Mouse (Mus musculus): ENCODE measurements around the gene Ankrd61. TPM values are rescaled to one million over a fixed set of nuclear protein-coding genes. Genes with fewer than 3 reads are reported as not detected.

Gene Ankrd61
- polyA plus RNA-seq, 1 experiment: 0.08 TPM

GRCm38 (mm10) chr5:143932831-143933230 is 35.3 kb upstream of the Ankrd61 start, which contains the start of gene Rsph10b:
Gene Rsph10b (plus strand): TSS chr5:143933035.
- Histone ChIP-seq H3K27me3 (ENCODE audit: control insufficient read depth, insufficient read depth, low read length) (no peaks in the 10 kb centered on the region), H3K4me1 (ENCODE audit: control insufficient read depth, insufficient read depth, insufficient read length) (no peaks in the 10 kb centered on the region), H3K4me3 (ENCODE audit: extremely low read depth, insufficient read depth, insufficient read length) (no peak within 1 kb of the TSS), H3K36me3 (ENCODE audit: control insufficient read depth, insufficient read depth, low read length) (peaks cover 21% of the 10 kb centered on the region), H3K27ac (ENCODE audit: insufficient read depth, low read length) (no peak within 1 kb of the TSS)
- TF ChIP-seq POLR2A (IDR thresholded peaks at IDR 0.05; ENCODE audit: low read depth, low read length) (no peak), CTCF (IDR thresholded peaks at IDR 0.05; ENCODE audit: extremely low read depth, insufficient read depth, insufficient read length, insufficient replicate concordance) (no peak)
- 65% methylated on average over 8 of the region's 8 CpGs for WGBS
- DNase-seq (ENCODE audit: low read depth in 1 of 2, low spot score in 2 of 2): no peak

GRCm38 (mm10) chr5:143931863-143932580 is 34.5 kb upstream of the Ankrd61 start:
- TF ChIP-seq CTCF (IDR thresholded peaks at IDR 0.05; ENCODE audit: extremely low read depth, insufficient read depth, insufficient read length, insufficient replicate concordance): no peak
- TF ChIP-seq POLR2A (IDR thresholded peaks at IDR 0.05; ENCODE audit: low read depth, low read length): no peak
- DNase-seq (ENCODE audit: low read depth in 1 of 2, low spot score in 2 of 2): no peak
- peaks cover 21% of the 10 kb centered on the region for H3K36me3 ChIP-seq (ENCODE audit: control insufficient read depth, insufficient read depth, low read length)
- no peak overlapping the region for H3K27ac ChIP-seq (ENCODE audit: insufficient read depth, low read length)
- no peaks in the 10 kb centered on the region for H3K4me1 ChIP-seq (ENCODE audit: control insufficient read depth, insufficient read depth, insufficient read length)
- no peak overlapping the region for H3K4me3 ChIP-seq (ENCODE audit: extremely low read depth, insufficient read depth, insufficient read length)
- WGBS: 94% methylated on average over 6 of the region's 6 CpGs
- no peaks in the 10 kb centered on the region for H3K27me3 ChIP-seq (ENCODE audit: control insufficient read depth, insufficient read depth, low read length)

GRCm38 (mm10) chr5:143930656-143931055 is 33.2 kb upstream of the Ankrd61 start:
- no peak for DNase-seq (ENCODE audit: low read depth in 1 of 2, low spot score in 2 of 2)
- no peak for TF ChIP-seq CTCF (IDR thresholded peaks at IDR 0.05; ENCODE audit: extremely low read depth, insufficient read depth, insufficient read length, insufficient replicate concordance)
- TF ChIP-seq POLR2A (IDR thresholded peaks at IDR 0.05; ENCODE audit: low read depth, low read length): no peak
- 97% methylated on average over 12 of the region's 12 CpGs for WGBS
- H3K4me3 ChIP-seq (ENCODE audit: extremely low read depth, insufficient read depth, insufficient read length): no peak overlapping the region
- peaks cover 29% of the 10 kb centered on the region for H3K36me3 ChIP-seq (ENCODE audit: control insufficient read depth, insufficient read depth, low read length)
- no peaks in the 10 kb centered on the region for H3K27me3 ChIP-seq (ENCODE audit: control insufficient read depth, insufficient read depth, low read length)
- H3K27ac ChIP-seq (ENCODE audit: insufficient read depth, low read length): no peak overlapping the region
- no peaks in the 10 kb centered on the region for H3K4me1 ChIP-seq (ENCODE audit: control insufficient read depth, insufficient read depth, insufficient read length)

GRCm38 (mm10) chr5:143929291-143929690 is 31.8 kb upstream of the Ankrd61 start:
- Histone ChIP-seq H3K4me1 (ENCODE audit: control insufficient read depth, insufficient read depth, insufficient read length) (no peaks in the 10 kb centered on the region), H3K27ac (ENCODE audit: insufficient read depth, low read length) (no peak overlapping the region), H3K36me3 (ENCODE audit: control insufficient read depth, insufficient read depth, low read length) (peaks cover 38% of the 10 kb centered on the region), H3K27me3 (ENCODE audit: control insufficient read depth, insufficient read depth, low read length) (no peaks in the 10 kb centered on the region), H3K4me3 (ENCODE audit: extremely low read depth, insufficient read depth, insufficient read length) (no peak overlapping the region)
- 98% methylated on average over 4 of the region's 4 CpGs for WGBS
- no peak for TF ChIP-seq CTCF (IDR thresholded peaks at IDR 0.05; ENCODE audit: extremely low read depth, insufficient read depth, insufficient read length, insufficient replicate concordance)
- DNase-seq (ENCODE audit: low read depth in 1 of 2, low spot score in 2 of 2): no peak

- no peak within 1 kb of the TSS for H3K27ac ChIP-seq (ENCODE audit: insufficient read depth, low read length)
- no peak within 1 kb of the TSS for H3K4me3 ChIP-seq (ENCODE audit: extremely low read depth, insufficient read depth, insufficient read length)
- H3K36me3 ChIP-seq (ENCODE audit: control insufficient read depth, insufficient read depth, low read length): peaks cover 43% of the 10 kb centered on the region
- no peaks in the 10 kb centered on the region for H3K27me3 ChIP-seq (ENCODE audit: control insufficient read depth, insufficient read depth, low read length)
- DNase-seq (ENCODE audit: low read depth in 1 of 2, low spot score in 2 of 2): no peak
- TF ChIP-seq CTCF (IDR thresholded peaks at IDR 0.05; ENCODE audit: extremely low read depth, insufficient read depth, insufficient read length, insufficient replicate concordance) (no peak), POLR2A (IDR thresholded peaks at IDR 0.05; ENCODE audit: low read depth, low read length) (no peak)
- no peaks in the 10 kb centered on the region for H3K4me1 ChIP-seq (ENCODE audit: control insufficient read depth, insufficient read depth, insufficient read length)
- WGBS: 96% methylated on average over 8 of the region's 8 CpGs
Observed at GRCm38 (mm10) chr5:143927875-143928274, 30.4 kb upstream of the Ankrd61 start, which contains the start of gene Gm42421. Gene Gm42421 (plus strand): TSS chr5:143928175.

GRCm38 (mm10) chr5:143924781-143925452 is 27.4 kb upstream of the Ankrd61 start:
- Histone ChIP-seq H3K4me3 (ENCODE audit: extremely low read depth, insufficient read depth, insufficient read length) (no peak overlapping the region), H3K4me1 (ENCODE audit: control insufficient read depth, insufficient read depth, insufficient read length) (no peaks in the 10 kb centered on the region), H3K27me3 (ENCODE audit: control insufficient read depth, insufficient read depth, low read length) (no peaks in the 10 kb centered on the region), H3K27ac (ENCODE audit: insufficient read depth, low read length) (no peak overlapping the region), H3K36me3 (ENCODE audit: control insufficient read depth, insufficient read depth, low read length) (peaks cover 41% of the 10 kb centered on the region)
- no peak for DNase-seq (ENCODE audit: low read depth in 1 of 2, low spot score in 2 of 2)
- WGBS: 89% methylated on average over 6 of the region's 6 CpGs
- no peak for TF ChIP-seq POLR2A (IDR thresholded peaks at IDR 0.05; ENCODE audit: low read depth, low read length)
- TF ChIP-seq CTCF (IDR thresholded peaks at IDR 0.05; ENCODE audit: extremely low read depth, insufficient read depth, insufficient read length, insufficient replicate concordance): no peak

- 98% methylated on average over 3 of the region's 3 CpGs for WGBS
- peaks cover 28% of the 10 kb centered on the region for H3K36me3 ChIP-seq (ENCODE audit: control insufficient read depth, insufficient read depth, low read length)
Observed at GRCm38 (mm10) chr5:143918120-143918519, 20.6 kb upstream of the Ankrd61 start.

More at GRCm38 (mm10) chr5:143918120-143918519, 20.6 kb upstream of the Ankrd61 start:
- Histone ChIP-seq H3K4me1 (ENCODE audit: control insufficient read depth, insufficient read depth, insufficient read length) (no peaks in the 10 kb centered on the region), H3K27ac (ENCODE audit: insufficient read depth, low read length) (no peak overlapping the region), H3K4me3 (ENCODE audit: extremely low read depth, insufficient read depth, insufficient read length) (no peak overlapping the region), H3K27me3 (ENCODE audit: control insufficient read depth, insufficient read depth, low read length) (no peaks in the 10 kb centered on the region)
- TF ChIP-seq POLR2A (IDR thresholded peaks at IDR 0.05; ENCODE audit: low read depth, low read length) (no peak), CTCF (IDR thresholded peaks at IDR 0.05; ENCODE audit: extremely low read depth, insufficient read depth, insufficient read length, insufficient replicate concordance) (no peak)
- DNase-seq (ENCODE audit: low read depth in 1 of 2, low spot score in 2 of 2): no peak

All from spleen, adult 2 months (tissue).